Mouse (Mus musculus): ENCODE measurements at regions not wholly inside any gene's neighbourhood (a gene's known extent, or its start where the extent isn't known, plus 50 kb on each side); places are given as distances from the start of the nearest gene placed in this dataset.
A peak's percentile ranks its signal among the peaks of the same experiment; 100 is the strongest.

- no peak overlapping the region for H3K4me3 ChIP-seq (ENCODE audit: low read depth, low read length)
- DNase-seq (ENCODE audit: low spot score) (peak; percentile 86), ATAC-seq (ENCODE audit: low FRiP score, low TSS enrichment) (peak; percentile 90)
- H3K27me3 ChIP-seq (ENCODE audit: control insufficient read depth, insufficient read depth, low read length) = no peaks in the 10 kb centered on the region
- H3K9me3 ChIP-seq (ENCODE audit: control insufficient read depth, low read length) = no peaks in the 10 kb centered on the region
- H3K9ac ChIP-seq (ENCODE audit: low read length) = 0 out of 2 replicates have a peak overlapping the region, but pooled peaks have one; percentile 9
- no peak for TF ChIP-seq EP300 (optimal IDR thresholded peaks at IDR 0.05)
- TF ChIP-seq CTCF (IDR thresholded peaks at IDR 0.05; ENCODE audit: low read depth) = no peak
- no peak overlapping the region for H3K4me2 ChIP-seq (replicated peaks; ENCODE audit: low read depth)
- WGBS = 53% methylated on average over 5 of the region's 5 CpGs
- H3K4me1 ChIP-seq (replicated peaks; ENCODE audit: control insufficient read depth, insufficient read depth) = peaks cover 20% of the 10 kb centered on the region
- H3K36me3 ChIP-seq (ENCODE audit: control insufficient read depth, insufficient read depth, low read length) = peaks cover 10% of the 10 kb centered on the region; the same call in 1 of the 2 replicates
- peak overlapping the region; percentile 82 for H3K27ac ChIP-seq (replicated peaks)
These were observed 49.9 kb upstream of the Ppara start for GRCm38 (mm10) chr15:85684875-85685274.
